Mouse (Mus musculus) lung, postnatal 4 days (tissue): Measurements from ENCODE around the gene BC030867.
"Not testable (repeated sequence)": the region's sequence is repeated elsewhere in the genome, so short reads cannot be mapped to it uniquely, and the experiment has no call there.

Experiments used
- DNase-seq, 2 experiments: peaks; one replicate each; pipeline ENCODE4 v3.0.0; 2021

BC030867 gene

DNA sequence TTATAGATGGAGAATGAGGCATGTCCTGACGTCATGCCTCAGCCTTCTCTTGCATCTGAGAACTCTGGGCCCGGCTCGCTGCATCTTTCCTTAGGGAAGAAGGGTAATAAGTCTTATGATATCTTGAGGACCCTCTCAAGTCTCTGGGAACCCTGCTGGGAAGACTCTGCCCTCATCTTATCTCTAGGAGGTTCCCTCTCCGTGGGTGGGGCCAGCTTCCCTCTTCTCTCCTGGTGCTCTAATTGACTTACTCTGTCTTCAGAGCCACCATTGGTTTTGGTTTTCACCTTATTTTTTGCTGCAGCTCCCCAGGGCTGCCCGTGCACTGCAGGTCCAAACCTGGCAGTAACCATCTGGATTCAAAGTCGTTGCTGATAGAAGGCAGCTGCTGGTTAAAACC is 9.4 kb downstream of the BC030867 start:
- DNase-seq = no peak

DNA sequence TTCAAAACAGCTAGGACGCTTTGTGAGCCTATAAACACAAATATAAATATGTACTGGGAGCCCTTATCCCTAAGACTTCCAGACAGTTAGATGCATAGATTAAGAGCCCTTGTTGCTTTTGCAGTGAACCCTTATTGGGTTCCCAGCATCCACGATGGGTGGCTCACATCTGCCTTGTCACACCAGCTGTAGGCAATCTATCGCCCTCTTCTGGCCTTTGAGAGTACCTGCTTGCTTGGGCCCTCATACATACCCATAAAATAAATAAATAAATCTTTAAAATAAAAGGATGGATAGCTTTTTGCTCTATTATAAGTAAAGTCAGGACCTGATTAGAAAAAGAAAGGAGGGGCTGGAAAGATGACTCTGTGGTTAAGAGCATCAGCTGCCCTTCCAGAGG is 9.8 kb downstream of the BC030867 start:
- no peak for DNase-seq

DNA sequence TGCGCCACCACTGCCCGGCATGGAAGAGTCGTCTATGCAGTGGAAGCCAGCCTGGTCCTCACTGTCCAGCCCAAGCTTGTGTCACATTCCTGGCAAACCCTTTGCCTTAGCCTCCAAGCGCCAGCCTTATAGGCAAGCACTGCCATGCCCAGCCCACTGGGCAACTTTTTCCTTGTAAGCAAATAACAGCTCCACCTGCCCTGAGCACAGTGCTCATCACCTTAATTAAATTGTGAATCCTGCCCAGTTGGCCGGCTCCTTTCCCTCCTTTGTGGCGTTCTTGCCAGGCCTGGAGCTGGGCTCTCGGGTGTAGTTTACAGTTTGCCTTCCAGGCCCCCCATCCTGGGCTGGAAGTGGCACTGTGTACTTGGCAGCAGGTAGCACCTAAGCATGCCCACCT is 14.5 kb downstream of the BC030867 start:
- no peak for DNase-seq

DNA sequence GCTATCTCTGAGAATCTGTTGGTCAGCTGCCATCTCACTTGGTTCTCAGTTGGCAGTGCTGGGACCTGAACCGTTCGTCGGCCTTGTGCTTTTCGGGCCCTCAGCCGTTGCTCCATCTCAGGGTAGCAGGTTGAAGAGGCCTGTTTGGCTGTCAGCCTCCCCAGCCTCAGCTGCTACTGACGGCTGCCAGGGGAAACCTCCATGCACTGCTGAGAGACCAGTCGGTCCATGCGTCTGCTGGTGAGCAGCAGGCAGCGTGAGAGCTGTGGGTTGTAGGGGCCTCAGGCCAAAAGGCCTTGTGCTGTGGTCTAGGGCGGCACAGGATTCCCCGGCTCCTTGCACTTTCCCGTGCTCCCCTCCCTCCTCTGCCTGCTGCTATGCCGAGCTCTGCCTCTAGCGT is 17.1 kb downstream of the BC030867 start:
- no peak for DNase-seq

DNA sequence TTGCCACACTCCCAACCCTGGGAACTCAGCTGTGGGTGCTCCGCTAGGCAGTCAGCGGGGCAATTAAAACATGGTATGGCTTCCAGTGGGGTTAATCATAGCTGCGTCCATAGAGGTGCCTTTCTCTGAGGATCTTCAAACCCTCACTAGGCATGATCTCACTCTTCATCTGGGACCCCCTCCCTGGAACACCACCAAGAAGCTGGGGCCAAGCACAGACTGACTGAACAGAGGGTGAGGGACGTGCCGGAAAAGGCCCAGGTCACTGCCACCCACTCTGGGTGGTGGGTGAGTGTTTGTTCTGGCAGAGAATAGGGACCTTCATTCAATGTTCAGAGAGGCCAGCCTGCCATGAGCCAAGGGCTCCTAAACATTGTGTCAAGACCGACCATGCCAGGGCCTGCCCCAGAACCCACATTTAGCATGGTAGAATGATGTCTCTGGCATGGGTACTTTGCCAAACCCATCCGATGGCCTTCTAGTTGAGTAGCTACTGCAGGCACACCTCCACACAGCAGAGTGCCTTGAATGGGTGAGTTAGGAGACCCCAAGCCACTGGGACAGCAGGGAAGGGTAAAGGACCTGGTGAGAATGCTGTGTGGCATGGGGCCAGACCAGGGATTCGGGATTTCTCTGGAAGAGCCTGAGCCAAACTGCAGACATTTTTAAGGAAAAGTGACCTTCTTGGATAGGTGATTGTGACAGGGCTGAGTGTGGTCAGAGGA is 18.1 kb downstream of the BC030867 start:
- DNase-seq = no peak

DNA sequence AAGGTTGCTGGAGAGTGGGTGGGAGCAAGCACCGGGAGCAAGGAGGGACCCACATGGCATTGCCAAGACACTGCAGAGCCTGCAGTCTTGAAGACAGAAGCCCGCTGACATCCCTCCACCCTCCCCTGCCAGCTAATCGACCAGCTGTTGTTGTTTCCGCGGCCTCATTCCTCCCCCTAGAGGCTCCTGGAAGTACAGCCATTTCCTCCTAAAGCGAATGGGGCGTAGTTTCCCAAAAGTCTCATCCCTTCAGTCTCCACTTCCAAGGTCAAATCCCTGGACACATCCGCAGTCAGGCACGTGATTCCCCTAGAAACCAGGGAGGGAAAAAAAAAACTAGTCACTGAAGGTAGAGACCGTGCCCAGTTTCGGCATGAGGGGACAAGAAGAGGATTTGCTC is 18.8 kb downstream of the BC030867 start:
- DNase-seq = peak; percentile 79 to 82

DNA sequence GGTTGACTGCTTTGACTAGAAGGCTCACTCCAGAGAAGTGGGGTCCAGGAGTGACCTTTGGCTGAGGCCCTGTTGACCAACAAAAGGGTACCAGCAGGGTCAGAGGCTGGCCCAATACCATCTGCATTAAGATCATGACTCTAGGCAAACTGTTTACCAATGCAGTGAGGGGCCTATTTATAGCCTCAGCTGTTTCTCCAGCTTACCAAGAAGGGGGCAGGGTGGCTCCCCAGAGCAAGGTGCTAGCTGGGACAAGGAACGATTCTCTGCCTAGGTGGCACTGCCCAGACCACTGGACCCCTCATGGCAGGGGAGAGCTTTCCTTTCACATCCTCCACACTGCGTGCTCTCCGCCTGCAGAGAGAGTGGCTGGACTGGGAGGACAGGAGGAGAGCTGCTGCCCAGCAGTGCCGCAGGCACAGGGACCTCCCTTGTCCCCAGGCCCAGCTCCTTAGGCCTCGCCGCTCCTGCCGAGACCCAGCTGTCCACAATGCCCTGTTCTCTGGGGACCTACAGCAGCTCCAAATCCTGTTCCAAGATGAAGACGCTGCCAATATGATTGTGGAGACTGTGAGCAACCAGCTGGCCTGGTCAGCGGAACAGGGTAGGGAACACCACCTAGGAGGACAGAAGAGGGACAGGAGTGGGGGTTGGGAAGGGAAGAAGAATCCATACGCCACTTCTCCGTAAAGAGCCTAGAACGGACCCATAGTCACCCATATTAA is 20.0 kb downstream of the BC030867 start, which contains the start of gene Asb16:
Gene Asb16, plus strand, starts transcription at position 224 of the 725 bp plus-strand sequence.
- no peak for DNase-seq

DNA sequence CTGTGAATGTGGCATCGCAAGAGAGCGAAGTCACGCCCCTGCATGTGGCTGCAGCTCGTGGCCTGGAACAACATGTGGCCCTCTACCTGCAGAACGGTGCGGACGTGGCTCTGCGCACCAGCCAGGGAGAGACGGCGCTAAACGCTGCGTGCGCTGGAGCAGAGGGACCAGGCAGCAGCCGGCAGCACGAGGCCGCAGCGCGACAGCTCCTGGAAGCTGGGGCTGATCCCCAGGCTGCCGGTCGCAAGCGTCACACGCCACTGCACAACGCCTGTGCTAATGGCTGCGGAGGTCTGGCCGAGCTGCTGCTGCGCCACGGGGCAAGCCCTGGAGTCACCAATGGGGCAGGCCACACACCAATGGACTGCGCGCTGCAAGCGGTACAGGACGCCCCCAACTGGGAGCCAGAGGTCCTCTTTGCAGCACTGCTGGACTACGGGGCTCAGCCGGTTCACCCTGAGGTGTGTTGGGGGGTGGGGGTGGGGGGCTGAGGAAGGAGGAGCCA is 27.8 kb downstream of the BC030867 start:
- DNase-seq = peak; percentile 43 to 62

DNA sequence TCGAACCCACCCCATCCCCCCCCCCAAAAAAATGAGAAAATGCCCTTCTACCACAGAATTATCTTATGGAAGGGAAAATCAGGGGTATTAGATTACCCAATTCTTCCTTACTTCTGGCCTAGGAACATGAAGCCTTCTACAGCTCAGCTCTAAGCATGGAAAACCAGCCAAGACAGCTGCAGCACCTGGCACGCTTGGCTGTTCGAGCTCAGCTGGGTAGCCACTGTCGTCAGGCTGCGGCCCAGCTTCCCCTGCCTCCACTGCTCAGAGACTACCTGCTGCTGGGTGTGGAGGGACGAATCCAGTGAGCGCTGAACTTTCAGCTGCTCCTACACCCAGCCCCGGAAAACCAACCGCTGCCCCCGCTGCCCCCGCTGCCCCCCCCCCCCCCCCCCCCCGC is 29.1 kb downstream of the BC030867 start:
- DNase-seq = no peak

DNA sequence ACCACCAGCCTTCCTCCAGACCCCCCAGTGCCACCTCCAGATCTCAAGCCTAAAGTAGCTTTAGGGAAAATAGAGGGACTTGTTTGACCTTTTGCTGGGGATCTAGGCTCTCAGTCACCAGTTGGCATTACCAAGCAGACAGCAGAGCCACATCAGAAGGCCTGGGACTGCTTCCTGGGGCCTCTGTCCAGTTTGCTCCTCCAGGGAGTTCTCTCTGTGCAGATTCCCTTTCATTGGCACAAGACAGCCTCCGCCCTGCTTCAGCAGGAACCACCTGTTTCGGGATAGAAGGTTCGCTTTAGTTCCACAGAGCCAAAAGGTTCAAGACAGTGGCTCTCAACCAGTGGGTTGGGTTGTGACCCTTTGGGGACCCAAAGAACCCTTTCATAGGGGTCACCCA is 30.9 kb downstream of the BC030867 start:
- DNase-seq = no peak

DNA sequence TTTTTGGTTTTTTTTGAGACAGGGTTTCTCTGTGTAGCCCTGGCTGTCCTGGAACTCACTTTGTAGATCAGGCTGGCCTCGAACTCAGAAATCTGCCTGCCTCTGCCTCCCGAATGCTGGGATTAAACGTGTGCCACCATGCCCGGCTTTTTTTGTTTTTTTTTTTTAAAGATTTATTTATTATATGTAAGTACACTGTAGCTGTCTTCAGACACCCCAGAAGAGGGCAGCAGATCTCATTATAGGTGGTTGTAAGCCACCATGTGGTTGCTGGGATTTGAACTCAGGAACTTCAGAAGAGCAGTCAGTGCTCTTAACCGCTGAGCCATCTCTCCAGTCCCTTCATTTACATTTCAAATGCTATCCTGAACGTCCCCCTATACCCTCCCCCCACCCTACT is 31.6 kb downstream of the BC030867 start:
- DNase-seq = not testable (repeated sequence)

DNA sequence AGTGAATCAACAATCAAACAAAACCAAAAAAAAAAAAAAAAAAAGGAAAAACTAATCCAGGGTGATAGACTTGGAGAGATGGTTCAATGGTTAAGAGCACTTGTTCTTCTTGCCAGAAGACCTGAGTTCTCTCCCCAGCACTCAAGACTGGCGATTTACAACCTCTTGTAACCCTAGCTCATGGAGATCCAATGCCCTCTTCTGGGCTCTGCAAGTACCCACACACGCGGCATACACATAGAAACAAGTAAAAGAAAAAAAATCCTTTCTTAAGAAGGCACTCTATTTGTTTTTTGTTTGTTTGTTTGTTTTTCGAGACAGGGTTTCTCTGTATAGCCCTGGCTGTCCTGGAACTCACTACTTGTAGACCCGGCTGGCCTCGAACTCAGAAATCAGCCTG is 35.2 kb downstream of the BC030867 start:
- no peak for DNase-seq

DNA sequence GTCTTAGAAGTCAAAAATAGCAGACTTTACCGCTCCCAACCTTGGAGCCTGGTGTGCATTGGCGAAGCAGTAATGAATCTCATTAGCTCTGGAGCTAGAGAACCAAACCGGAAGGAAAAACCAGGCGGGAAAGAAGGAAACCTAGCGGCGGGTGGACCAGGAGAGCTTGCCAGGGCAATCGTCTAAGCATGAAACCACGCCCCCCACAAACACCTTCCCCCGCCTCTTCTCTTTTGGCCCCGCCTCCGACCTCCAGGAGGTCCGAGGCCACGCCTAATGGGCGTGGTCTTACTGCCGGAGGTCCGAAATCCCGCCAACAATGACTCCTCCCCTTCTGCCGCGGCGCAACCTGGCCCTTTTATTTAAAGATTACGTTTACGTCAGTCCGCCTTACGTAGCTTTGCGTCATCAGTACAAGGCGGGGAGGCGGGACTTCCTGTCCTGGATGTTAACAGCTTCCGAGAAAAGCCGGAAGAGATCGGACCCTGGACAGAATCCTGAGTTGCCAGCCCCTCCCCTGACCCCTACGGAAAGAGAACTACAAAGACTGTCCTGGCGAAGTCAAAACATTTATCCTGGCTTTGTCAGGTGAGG is 35.9 kb downstream of the BC030867 start, which contains the start of gene Tmub2:
Gene Tmub2, plus strand, starts transcription at position 431 of the 594 bp plus-strand sequence.
- peak; percentile 97 to 98 for DNase-seq

DNA sequence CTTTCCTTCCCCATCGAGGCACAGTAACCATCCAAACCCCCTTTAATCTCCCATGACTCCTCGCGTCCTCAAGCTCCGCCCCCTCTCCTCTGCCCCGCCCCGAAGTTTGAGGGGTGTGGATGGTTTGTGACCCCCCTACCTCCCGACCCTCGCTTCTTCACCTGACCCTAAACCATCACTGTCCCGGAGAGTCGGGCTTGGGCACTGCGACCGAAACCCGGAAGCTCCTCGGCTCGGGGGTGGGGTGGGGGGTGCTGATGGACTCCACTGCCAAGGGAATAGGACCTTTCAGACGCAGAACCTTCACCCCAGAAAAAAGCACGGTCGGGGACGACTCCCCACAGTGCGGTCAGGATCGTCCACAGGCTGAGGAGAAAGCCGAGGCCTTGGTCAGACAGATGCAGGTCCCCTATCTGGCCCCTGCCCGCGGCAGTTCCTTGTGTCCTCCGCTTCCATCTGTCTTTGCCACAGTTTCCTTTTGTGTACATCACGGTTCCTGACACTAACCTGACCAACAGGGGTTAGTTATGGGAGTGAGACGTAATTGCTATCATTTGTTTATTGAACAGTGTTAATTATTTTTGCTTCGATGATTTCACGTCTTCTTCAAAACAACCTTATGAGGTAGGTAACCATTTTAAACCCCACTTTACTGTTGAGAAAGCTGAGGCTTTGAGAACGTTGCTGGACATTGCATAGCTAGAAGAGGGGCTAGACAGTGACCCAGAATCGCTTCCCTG is 36.6 kb downstream of the BC030867 start:
- DNase-seq = no peak

DNA sequence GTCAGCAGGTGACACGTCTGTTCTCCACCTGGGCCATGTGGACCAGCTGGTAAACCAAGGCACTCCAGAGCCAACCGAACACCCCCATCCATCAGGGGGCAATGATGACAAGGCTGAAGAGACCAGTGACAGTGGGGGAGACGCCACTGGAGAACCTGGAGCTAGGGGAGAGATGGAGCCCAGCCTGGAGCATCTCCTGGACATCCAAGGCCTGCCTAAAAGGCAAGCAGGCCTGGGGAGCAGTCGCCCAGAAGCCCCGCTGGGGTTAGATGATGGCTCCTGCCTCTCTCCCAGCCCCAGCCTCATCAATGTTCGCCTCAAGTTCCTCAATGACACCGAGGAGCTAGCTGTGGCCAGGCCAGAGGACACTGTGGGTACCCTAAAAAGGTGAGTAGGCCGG is 38.8 kb downstream of the BC030867 start:
- DNase-seq = no peak

DNA sequence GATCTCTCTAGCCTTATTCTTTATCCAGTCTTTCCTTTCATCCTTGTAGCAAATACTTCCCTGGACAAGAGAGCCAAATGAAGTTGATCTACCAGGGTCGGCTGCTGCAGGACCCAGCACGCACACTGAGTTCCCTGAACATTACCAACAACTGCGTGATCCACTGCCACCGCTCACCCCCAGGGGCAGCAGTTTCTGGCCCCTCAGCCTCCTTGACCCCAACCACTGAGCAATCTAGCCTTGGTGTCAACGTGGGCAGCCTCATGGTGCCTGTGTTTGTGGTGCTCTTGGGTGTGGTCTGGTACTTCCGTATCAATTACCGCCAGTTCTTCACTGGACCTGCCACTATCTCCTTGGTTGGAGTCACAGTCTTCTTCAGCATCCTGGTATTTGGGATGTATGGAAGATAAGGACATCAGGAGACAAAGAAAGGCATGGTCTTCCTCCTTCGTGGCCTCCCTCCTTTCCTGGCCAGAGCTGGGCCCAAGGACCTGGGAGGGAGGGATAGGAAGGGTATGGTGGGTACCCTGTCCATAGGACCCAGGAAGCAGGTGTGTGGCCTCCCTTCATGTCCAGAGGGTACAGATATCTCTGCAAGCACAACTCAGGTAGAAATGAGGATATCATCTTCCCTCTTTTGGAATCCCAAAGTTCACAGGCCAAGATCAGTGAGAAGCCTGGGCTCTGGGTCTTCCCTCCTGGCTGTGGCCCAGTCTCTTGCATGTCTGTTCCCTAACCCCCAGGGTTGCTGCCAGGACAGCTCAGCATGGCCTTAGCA is 39.5 kb downstream of the BC030867 start:
- no peak for DNase-seq

DNA sequence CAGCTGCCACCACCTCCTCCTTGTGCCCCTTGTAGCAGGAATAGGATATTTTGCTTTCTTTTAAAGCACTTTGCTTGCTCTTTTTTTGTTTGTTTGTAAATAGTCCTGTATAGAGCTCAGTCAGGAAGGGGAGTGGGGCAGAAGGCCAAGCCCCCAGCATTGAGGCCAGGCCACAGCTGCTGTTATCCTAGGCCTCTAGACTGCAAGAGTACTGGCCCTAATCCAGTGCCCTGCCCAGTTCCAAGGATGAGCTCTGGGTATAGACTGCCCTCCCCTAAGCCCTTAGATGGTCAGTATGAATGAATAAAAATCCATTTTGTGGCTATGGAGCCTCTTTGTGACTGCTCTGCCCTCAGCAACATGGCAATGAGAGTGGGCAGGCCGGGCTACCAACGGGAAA is 40.2 kb downstream of the BC030867 start:
- DNase-seq = peak in 1 of 2 experiments; percentile 68

DNA sequence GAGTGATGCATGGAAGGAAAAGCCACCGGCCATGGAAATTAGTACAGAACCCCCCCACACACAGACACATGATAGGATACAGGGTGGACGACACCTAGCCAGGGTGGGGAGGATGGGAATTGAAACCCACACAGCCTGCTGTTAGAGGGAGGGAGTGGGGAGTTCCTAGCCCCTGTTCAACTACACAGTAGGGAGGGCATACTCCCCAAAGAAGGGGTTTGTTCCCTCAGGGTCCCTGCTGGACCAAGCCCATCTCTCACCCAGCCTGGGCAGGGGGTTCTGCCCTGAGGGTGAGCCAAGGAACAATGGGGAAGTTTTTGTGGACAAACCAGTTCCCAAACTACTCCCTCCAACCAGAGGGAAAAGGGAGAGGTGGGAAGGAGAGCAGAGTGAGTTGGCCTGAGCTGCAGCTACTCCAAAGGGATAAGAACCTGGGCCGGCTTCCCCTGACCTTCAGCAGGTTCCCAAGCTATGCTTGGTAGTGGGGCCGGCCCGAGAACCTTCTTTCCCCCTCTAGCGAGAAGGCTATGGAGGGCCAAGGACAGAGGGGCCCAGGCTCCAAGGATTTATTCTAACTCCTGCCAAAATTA is 40.9 kb downstream of the BC030867 start:
- DNase-seq = no peak

DNA sequence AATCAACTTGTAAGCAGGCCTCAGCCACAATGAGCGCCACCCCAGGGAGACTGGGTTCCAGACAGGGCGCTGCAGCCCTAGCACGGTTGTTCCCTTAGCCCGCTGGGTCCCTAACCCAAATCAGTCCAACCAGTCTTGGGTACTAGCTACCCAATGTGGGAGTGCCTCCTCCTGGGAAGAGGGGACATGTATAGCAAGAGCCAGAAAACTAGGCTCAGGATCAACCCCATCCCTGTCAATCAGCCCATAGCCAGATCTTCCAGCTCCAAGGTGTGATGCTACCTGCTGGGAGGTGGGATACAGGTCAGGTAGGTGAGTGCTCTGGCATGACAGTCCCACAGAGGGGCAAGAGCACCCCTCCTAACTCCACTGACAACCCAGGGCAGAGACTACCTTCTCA is 41.5 kb downstream of the BC030867 start:
- no peak for DNase-seq

DNA sequence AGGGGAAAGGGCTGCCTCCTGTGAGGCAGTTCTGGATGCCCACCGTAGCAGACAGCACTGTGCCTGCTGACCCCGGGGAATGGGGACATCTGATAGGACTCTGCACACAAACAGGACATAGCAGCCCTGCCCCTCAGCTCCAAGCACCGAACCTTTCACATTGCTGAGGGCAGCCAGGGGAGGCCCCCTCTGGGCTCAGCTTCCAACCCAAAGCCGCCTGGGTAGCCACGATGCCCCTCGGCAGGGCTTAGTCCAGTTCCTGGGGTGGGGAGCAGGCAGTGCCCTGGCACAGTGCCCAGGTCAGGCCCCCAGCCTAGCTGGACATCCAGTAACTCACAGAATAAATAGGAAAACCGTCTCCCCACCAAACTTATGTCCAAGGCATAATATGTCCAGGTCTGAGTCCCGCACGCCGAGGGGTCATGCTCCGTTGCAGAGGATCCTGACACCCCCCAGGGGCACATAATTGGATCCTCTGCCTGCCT is 42.4 kb downstream of the BC030867 start:
- peak in 1 of 2 experiments; percentile 40 for DNase-seq

DNA sequence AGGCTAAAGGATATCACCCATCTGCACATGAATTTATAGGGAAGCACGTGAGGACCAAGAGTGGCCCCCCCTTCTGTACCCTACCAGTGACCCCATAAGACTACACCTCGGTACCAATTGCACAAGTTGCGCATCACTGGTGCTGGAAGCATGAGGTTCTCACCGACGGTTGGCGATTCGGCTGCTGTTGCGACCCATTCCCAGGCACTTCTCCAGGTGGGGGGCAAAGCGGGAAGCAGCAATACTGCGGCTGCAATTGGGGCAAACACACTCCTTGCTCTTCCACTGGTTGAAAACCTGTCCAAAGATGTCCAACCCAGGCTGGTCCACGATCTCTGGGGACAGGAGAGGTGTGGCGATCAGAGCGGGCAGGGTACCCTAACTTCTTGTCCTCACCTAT is 45.3 kb downstream of the BC030867 start:
- no peak for DNase-seq

DNA sequence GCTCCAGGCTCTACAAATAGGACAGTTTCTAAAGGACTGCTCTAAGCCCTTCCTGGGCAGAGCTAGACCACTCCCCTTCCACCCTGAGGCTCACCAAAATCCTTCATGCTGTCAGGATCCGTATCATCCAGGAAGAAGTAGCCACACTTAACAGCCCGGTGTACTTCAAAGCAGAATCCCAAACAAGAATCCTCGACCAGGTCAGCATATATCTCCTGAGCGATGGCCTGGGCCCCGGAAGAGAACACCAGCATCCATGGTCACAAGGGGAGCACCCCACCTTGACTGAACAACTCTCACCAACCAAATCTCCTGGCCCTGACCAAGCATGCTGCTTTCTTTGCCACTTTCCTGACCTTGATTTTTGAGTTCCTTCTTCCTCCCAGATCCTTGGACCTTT is 45.7 kb downstream of the BC030867 start:
- DNase-seq = no peak
